Mouse (Mus musculus) lung, adult 2 months (tissue): ENCODE data around the gene Ttbk1. TPM values are rescaled to one million over a fixed set of nuclear protein-coding genes. Genes with fewer than 3 reads are reported as not detected.
"Not testable (repeated sequence)": the region's sequence is repeated elsewhere in the genome, so short reads cannot be mapped to it uniquely, and the experiment has no call there.

Source experiments
- DNase-seq: peaks from one replicate; pipeline ENCODE4 v3.0.0; 2022
- H3K4me1 ChIP-seq: fragments of 200-500 bp; 2 replicates; pipeline ENCODE4 v1.6.1; 2011; ENCODE audit warnings: low read length; ENCODE audit not compliant: control insufficient read depth, insufficient read depth
- H3K4me3 ChIP-seq: fragments of 200-500 bp; replicated peaks from 2 replicates; pipeline ENCODE3; 2011; ENCODE audit warnings: low read depth, mild to moderate bottlenecking, control low read depth, low read length; ENCODE audit errors: extremely low read depth
- CTCF ChIP-seq: fragments of 200-500 bp; IDR thresholded peaks from 2 replicates; pipeline ENCODE4 v1.5.1; 2011; ENCODE audit warnings: mild to moderate bottlenecking, low read length, control low read depth; ENCODE audit not compliant: insufficient read depth
- POLR2A ChIP-seq: fragments of 200-500 bp; IDR thresholded peaks from 2 replicates; pipeline ENCODE4 v1.6.1; 2011; ENCODE audit warnings: low read depth, mild to moderate bottlenecking, control low read depth, low read length, borderline replicate concordance; ENCODE audit errors: extremely low read depth
- WGBS: fragments of 180-500 bp; shearing (Covaris S2); methylation state at CpG from one replicate; pipeline ENCODE4 v1.1.7; 2018; 5-methylcytosine and 5-hydroxymethylcytosine counted together
- polyA plus RNA-seq: library from polyadenylated mRNA; depleted of rRNA; stranded (reverse); fragments of >200 nt; gene quantifications from 2 replicates; pipeline ENCODE4 v1.2.3, GENCODE M21; 2012

The Ttbk1 gene
- polyA plus RNA-seq, 1 experiment, result 0.19 TPM

- Histone ChIP-seq H3K4me3 (no peak overlapping the region), H3K4me1 (no peaks in the 10 kb centered on the region)
- DNase-seq, result no peak
- 78% methylated on average over 14 of the region's 14 CpGs for WGBS
- TF ChIP-seq POLR2A (no peak), CTCF (no peak)
Measured at GRCm38 (mm10) chr17:46503847-46504638, 16.6 kb upstream of the Ttbk1 start.

- no peak for DNase-seq
- 80% methylated on average over 2 of the region's 2 CpGs for WGBS
- no peak overlapping the region for H3K4me3 ChIP-seq
- H3K4me1 ChIP-seq, result no peaks in the 10 kb centered on the region
- TF ChIP-seq CTCF, result no peak
- TF ChIP-seq POLR2A, result no peak
Measured at GRCm38 (mm10) chr17:46502775-46503174, 15.3 kb upstream of the Ttbk1 start.

- TF ChIP-seq CTCF, result no peak
- TF ChIP-seq POLR2A, result no peak
- 60% methylated on average over 8 of the region's 8 CpGs for WGBS
- H3K4me1 ChIP-seq, result peaks cover 3% of the 10 kb centered on the region; the same call in 1 of the 2 replicates
- DNase-seq, result no peak
- no peak overlapping the region for H3K4me3 ChIP-seq
Measured at GRCm38 (mm10) chr17:46497956-46498355, 10.5 kb upstream of the Ttbk1 start.

GRCm38 (mm10) chr17:46496623-46497434 is 9.4 kb upstream of the Ttbk1 start, which contains the start of gene Dnph1:
Gene Dnph1, plus strand, starts transcription at chr17:46496711.
- Histone ChIP-seq H3K4me3 (peak within 1 kb of the TSS; percentile 66), H3K4me1 (peaks cover 3% of the 10 kb centered on the region; the same call in 1 of the 2 replicates)
- no peak for TF ChIP-seq CTCF
- no peak for TF ChIP-seq POLR2A
- WGBS, result 2% methylated on average over 44 of the region's 44 CpGs
- peak; percentile 54 for DNase-seq

- DNase-seq, result not testable (repeated sequence)
Measured at GRCm38 (mm10) chr17:46496081-46496480, 8.6 kb upstream of the Ttbk1 start.

GRCm38 (mm10) chr17:46495486-46495885 is 8.0 kb upstream of the Ttbk1 start:
- Histone ChIP-seq H3K4me1 (peaks cover 3% of the 10 kb centered on the region; the same call in 1 of the 2 replicates), H3K4me3 (no peak overlapping the region)
- DNase-seq, result peak; percentile 14
- TF ChIP-seq CTCF (no peak), POLR2A (no peak)
- WGBS, result 54% methylated on average over 5 of the region's 5 CpGs

More at GRCm38 (mm10) chr17:46496081-46496480, 8.6 kb upstream of the Ttbk1 start:
- not testable (repeated sequence) for H3K4me3 ChIP-seq, H3K4me1 ChIP-seq

- no peak for DNase-seq
- TF ChIP-seq CTCF, result no peak
- no peak for TF ChIP-seq POLR2A
- Histone ChIP-seq H3K4me1 (peaks cover 3% of the 10 kb centered on the region; the same call in 1 of the 2 replicates), H3K4me3 (no peak overlapping the region)
- 6% methylated on average over 22 of the region's 22 CpGs for WGBS
Measured at GRCm38 (mm10) chr17:46486995-46487394, 480 bp downstream of the Ttbk1 start.

- no peak overlapping the region for H3K4me3 ChIP-seq
Measured at GRCm38 (mm10) chr17:46484461-46484875, 3.0 kb downstream of the Ttbk1 start.

GRCm38 (mm10) chr17:46484021-46484431 is 3.4 kb downstream of the Ttbk1 start:
- DNase-seq, result no peak
- TF ChIP-seq CTCF (no peak), POLR2A (no peak)
- H3K4me1 ChIP-seq, result peaks cover 3% of the 10 kb centered on the region; the same call in 1 of the 2 replicates
- peak overlapping the region; percentile 30 for H3K4me3 ChIP-seq
- WGBS, result 1% methylated on average over 13 of the region's 13 CpGs

More at GRCm38 (mm10) chr17:46484461-46484875, 3.0 kb downstream of the Ttbk1 start:
- WGBS, result 16% methylated on average over 6 of the region's 6 CpGs
- peaks cover 3% of the 10 kb centered on the region; the same call in 1 of the 2 replicates for H3K4me1 ChIP-seq
- no peak for DNase-seq
- TF ChIP-seq POLR2A (no peak), CTCF (no peak)
